Mouse (Mus musculus) small intestine, adult 2 months (tissue): ENCODE measurements around the gene 4930402F06Rik.

Experiments used
- CTCF ChIP-seq: fragments of 200-500 bp; IDR thresholded peaks from 2 replicates; pipeline ENCODE4 v1.5.1; 2012; ENCODE audit warnings: low read depth, mild to moderate bottlenecking, control low read depth, inconsistent platforms, low read length, moderate library complexity, mixed read lengths; ENCODE audit not compliant: insufficient replicate concordance, insufficient read length; ENCODE audit errors: extremely low read depth
- POLR2A ChIP-seq: fragments of 200-500 bp; IDR thresholded peaks from 2 replicates; pipeline ENCODE4 v1.6.1; 2012; ENCODE audit warnings: low read depth, mild to moderate bottlenecking, control low read depth, inconsistent platforms, low read length, moderate library complexity

GRCm38 (mm10) chr2:35349184-35349583 is 47.8 kb downstream of the 4930402F06Rik start:
- TF ChIP-seq CTCF (peak; percentile 19; the same call in 1 of the 2 replicates), POLR2A (no peak)
